Mouse (Mus musculus): Measurements from ENCODE around the gene Cbx7.

The Cbx7 gene

DNA sequence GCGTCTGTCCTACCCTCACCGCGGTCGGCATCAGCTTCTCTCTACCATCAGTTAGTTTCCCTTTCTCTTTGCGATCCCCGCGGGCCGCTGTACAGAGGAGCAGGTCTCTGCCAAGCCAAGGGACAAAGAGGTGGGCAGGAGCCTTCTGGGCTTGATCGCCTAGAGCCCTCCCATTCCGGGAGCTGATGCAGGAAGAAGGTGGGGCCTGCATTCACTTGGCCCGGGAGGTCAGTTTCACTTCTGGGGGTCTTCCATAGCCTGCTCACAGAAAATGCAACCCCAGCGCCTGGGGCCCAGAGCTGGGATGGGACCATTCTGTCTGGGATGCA, 78.7 kb downstream of the Cbx7 start:
- peak; percentile 75 to 78 for DNase-seq

DNA sequence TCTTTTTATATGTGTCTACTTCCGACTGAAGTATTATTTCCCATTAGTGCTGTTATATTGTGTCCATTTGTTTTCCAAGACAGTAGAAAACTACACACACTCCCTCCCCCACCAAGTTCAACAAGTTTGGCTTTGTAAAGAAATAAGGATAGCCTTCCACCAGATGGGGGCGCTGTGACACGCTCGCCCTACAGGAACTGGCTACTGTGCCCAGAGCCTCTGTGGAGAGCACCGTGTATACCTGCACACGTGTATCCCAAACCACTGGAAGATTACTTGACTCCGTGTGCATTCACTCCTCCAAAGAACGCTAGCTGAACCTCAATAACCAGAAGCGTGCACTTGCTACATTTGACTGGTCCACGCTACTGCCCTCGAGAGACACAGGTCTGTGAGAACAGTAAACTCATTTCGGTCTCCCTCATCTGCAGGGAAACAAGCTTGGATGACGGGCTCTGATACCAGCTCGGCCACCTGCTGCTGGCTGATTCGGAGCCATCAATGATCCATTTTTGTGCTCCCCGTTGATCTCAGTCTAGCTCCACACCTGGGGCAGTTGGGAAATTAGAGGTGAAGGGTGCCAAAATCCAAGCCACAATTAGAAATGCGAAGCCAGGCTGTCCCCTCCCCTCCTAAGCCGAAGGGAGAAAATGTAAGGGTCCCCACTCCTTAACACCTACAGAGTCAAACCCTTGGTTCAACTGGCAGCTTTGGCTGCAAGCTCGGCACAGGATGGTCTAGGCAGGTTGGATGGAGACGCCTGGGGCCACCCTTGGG, 79.3 kb downstream of the Cbx7 start, which contains the start of gene Apobec3:
TSS of gene Apobec3 (plus strand) at position 224 of the 777 bp plus-strand sequence.
- DNase-seq = peak; percentile 70 to 82

DNA sequence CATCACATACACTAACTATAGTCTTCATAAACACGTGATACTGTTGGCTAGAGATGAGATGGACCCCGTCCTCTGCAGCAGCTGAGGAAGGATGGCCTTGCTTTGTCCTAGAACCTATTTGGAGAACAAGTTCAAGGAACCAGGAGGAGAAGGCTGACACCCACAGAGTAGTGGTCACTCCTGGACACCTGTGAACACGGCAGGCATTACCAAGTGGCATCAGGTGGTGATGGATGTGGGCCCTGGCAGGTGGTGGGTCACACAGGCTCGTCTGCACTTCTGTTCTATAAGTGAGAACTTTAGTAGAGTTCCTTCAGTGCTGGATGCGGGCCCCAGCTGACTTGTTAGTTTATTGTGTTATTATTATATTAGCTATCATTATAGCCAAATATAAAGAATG, 86.1 kb downstream of the Cbx7 start:
- no peak for DNase-seq

DNA sequence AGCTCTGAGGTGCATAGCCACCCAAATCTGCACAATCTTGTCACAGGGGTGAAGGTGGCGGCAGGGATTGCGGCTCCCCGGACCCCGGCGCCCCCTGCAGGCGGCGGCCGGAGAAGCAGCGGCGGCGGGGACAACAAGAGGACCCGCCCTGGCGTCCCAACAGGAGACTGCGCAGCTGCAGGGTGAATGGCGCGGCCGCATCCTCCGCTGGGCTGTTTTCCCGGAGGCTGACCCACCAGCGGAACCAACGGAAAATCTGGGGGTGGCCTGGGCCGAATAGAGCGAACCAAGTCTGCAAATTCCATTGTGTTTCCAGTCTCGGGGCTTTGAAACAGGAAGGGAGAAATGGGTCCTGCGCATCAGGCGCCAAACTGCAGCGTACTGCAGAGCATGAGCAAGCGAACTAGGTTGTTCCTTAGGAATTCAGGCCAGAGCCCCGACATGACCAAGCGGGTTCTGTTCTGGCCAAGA, 87.5 kb downstream of the Cbx7 start:
- peak; percentile 82 to 96 for DNase-seq

DNA sequence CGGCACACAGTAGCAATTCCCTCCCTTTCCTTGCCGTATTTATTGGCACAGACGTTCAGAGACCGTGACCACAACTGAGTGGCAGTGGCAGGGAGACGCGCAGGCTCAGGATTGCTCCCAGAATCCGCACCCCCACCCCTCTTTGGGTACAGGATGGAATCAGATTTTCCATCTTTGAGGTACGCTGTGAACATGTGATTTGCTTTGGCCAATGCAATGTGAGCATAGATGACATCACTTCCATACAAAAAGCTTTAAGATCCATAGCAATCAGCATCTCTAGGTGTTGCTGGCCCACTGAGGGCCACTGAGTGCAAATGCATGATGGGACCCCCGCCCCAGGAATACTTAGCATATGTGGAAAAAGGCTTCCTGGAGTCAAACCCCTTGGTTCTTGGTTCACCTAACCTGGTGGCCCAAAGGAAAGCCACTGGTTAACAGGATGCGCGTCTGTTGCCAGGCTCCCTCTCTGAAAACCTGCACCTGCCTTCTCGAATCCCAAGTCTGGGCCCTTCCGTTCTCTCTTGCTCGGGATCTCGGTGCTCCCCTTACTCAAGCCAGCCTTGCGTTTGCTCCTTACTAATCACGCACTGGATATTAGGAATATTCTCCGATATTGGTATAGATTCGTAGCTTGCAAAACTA, 88.2 kb downstream of the Cbx7 start:
- no peak for DNase-seq

DNA sequence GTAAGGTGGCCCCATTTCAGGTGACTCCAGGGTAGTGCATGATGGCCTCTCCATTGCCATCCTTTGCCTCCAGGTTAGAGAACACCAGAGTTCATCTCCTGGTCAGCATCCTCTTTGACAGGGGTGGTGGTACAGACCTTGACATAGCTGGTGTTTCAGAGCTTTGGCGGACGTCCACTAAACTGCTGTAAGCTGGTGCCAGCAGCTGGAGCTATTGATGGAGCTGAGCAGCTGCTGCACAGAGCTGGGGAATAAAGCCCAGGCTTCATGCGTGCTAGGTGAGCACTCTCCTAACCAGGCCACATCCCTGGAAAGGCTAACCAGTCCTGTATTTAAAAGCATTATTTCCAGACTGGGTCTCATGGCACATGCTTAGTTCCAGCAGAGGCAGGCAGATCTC, 90.4 kb downstream of the Cbx7 start:
- no peak for DNase-seq

DNA sequence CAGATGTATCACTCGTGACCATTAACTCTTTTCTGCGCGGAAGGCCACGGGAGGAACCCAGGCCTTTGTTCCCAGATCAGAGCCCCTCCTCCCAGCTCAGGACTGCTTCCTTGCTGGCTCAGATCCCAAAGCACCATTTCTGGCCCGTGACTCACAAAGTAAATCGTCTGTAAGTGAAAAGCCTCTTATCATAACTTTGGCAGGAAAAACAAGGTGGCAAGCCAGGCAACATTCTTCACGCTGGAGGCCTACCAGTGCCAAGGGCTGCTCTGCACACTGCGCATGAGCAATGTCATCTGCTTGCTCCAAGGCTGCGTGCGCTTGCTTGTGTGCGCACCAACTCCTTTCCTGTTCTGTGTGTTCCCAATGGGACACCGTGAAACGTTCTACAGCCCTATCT, 91.6 kb downstream of the Cbx7 start:
- no peak for DNase-seq

DNA sequence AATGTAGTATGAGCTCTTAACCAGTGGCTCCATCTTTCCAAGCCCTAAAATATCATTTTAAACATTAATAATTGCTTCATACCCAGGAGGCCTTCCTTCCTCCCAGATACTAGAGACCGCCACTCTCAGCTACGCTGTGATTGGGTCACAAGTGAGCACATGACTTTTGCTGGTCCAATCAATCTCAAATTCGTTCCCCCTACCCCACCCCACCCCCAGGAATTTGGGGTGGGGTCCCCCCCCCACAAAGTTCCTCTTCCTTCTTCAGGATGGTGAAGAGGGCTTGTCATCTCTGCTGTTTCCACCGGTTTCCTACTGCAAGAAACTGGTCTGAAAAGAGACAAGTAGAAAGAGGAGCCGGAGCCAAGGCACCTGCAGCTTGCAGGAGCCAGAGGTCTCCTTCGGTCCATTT, 92.2 kb downstream of the Cbx7 start:
- no peak for DNase-seq

DNA sequence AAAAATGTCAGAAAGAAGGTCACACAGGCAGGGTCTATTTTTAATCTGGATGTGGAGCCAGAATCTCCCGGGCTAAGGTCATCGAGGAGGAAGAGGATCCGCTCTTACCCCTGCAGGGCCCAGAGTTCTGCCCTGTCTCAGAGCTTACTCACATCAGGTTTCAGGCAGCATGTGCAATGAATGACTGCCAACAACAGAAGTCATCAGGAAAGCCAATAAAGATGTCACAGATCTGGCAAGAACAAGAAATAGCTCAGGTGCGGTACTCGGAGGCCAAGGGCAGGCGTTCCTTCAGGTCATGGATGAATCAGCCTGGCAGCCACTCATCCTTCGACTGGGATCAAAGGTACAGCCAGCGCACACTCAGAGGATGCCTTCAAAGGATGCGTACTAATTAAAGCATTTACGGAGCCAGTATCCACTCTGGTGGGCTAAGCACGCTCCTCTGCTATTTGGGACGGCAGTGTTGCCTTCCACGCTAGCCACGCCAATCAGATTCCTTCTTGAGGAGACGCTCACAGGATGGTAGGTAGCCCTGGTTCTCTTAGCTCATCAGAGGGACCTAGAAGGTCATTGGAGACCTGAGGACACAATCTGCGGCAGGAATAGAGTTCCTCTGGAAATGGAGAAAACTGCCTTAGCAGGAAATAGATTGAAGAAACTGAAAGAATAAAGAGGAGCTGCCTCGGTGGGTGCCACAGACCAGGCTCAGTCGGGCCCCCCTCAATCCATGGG, 95.5 kb downstream of the Cbx7 start:
- DNase-seq = no peak

DNA sequence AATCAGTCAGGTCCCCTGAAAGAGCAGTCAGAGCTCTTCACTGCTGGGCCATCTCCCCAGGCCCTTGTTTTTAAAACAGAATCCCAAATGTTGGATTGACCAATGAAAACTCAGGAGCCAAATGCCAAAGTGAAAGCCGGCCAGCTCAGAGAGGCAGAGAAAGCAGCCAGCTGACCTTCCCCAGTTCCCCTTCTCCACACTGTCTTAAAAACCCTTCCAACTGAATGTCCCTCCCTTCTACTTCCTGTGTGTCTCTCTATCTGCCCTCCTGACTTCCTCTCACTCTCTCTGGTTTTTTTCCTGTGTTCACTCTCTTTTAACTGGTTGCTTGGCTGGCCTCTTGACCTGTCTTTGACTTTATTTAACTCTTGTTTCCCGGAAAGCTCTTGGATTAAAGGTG, 96.9 kb downstream of the Cbx7 start:
- no peak for DNase-seq

DNA sequence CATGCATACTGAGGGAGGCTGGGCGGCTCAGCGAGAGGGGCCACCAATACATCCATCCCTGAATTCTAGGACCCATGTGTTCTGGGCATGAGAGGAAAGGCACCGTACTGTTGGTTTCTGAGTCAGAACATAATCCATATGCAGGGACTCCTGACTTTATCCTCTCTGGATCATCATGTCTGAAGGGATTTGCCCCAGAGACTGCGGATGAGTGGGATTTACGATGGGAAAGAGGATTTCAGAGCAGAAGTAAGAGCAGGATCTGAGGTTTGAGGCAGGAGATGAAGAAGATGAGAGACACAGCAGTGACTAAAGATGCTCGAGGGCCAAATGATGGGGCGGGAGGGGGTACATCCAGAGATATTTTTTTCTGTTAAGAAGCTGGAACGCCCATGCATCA, 97.4 kb downstream of the Cbx7 start:
- no peak for DNase-seq

DNA sequence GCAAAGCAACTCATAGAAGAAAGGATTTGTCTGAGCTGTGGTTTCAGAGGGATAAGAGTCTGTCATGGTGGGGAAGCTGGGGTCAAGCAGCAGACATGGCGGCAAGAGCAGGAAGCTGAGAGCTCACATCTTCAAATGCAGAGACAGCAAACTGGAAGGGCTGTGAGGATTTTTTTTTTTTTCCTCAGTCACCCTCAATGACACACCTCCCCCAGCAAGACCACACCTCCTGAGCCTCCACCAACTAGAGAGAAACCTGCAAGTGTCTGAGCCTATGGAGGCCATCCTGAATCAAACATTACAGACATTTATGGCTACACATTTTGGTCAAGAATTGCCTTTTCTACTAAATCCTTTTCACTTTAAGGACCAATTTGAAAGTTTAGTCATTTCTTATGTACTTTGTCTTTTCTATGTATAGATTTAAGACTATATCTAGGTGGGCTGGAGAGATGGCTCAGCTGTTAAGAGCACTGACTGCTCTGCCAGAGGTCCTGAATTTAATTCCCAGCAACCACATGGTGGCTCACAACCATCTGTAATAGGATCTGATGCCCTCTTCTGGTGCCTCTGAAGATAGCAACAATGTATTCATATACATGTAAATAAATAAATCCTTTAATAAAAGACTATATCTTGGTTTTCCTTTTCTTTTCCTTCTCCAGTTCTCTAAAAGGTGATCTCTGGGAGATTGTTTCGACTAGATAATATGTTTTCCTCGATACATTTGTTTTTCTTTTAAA, 103.5 kb downstream of the Cbx7 start:
- no peak for DNase-seq

All from spleen, adult 18-20 months (tissue).